Mouse (Mus musculus): ENCODE data around the gene Ifitm2. TPM values are rescaled to one million over a fixed set of nuclear protein-coding genes. Genes with fewer than 3 reads are reported as not detected.
"Not testable (repeated sequence)": the region's sequence is repeated elsewhere in the genome, so short reads cannot be mapped to it uniquely, and the experiment has no call there.

The Ifitm2 gene
- total and polyA plus RNA-seq, 2 experiments from 2014 or later, result 82.4 to 281 TPM

DNA sequence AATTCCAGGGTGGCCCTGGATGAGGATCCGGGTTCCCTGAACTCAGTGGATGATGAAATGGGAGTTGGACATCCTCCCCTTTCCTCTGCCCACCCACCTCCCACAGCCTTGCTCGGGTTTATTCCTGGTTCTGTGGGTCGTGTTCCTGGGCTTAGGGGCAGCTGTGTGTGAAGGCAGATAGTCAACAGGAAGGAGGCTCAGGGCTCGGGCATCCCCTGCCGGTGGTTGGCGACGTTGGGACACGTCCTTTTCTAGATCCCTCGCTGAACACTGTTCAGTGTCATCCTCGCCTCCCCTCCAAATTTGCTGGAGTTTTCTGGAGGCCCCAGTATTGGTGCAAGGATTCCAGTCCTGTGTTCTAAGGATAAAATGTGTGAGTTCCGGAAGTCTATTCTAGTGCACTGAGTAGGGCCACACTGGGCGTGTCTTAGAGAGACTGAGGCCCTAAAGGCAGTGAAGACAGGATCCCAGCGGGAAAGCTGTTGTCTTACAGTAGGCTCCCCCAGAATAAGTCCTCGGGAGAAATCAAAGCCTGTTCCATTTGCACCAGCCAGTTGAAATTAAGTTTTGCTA is 35.4 kb upstream of the Ifitm2 start:
- Histone ChIP-seq H3K27ac (no peak overlapping the region), H3K4me2 (ENCODE audit: low read depth, low read length) (no peak overlapping the region), H3K4me3 (ENCODE audit: low read length) (no peak overlapping the region), H3K9me3 (ENCODE audit: low read length) (no peaks in the 10 kb centered on the region), H3K4me1 (ENCODE audit: insufficient read depth, low read length) (no peaks in the 10 kb centered on the region), H3K27me3 (ENCODE audit: insufficient read depth, low read length) (no peaks in the 10 kb centered on the region), H3K9ac (replicated peaks; ENCODE audit: low read length) (no peak overlapping the region), H3K36me3 (ENCODE audit: insufficient read depth, low read length) (no peaks in the 10 kb centered on the region)
- no peak for ATAC-seq
- WGBS, result 89% methylated on average over 13 of the region's 14 CpGs
- TF ChIP-seq CTCF (IDR thresholded peaks at IDR 0.05; ENCODE audit: low read depth), result no peak
- no peak for DNase-seq (ENCODE audit: low spot score)

DNA sequence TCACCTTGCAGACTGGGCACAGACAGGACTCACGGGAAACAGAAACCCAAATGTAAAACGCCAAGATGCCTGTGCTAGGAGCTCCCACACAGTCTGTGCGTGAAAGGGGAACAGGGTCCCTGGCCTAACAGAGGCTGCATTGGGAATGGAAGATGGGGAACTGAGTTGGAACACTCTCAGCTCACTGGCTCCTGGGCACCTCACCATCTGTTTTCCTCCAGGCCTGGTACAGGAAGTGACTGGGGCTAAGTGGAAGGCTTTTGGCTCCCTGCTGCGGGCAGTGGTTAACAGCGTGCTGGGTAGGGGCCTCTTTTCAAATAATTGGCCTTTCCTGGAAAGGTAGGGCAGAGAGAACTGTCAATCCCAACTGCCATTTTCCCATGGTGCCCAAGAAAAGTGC is 34.8 kb upstream of the Ifitm2 start:
- no peak for TF ChIP-seq CTCF (IDR thresholded peaks at IDR 0.05; ENCODE audit: low read depth)
- DNase-seq (ENCODE audit: low spot score) (no peak), ATAC-seq (no peak)
- Histone ChIP-seq H3K4me3 (ENCODE audit: low read length) (no peak overlapping the region), H3K27ac (no peak overlapping the region), H3K27me3 (ENCODE audit: insufficient read depth, low read length) (no peaks in the 10 kb centered on the region), H3K4me2 (ENCODE audit: low read depth, low read length) (no peak overlapping the region), H3K4me1 (ENCODE audit: insufficient read depth, low read length) (no peaks in the 10 kb centered on the region), H3K36me3 (ENCODE audit: insufficient read depth, low read length) (no peaks in the 10 kb centered on the region), H3K9ac (replicated peaks; ENCODE audit: low read length) (no peak overlapping the region), H3K9me3 (ENCODE audit: low read length) (no peaks in the 10 kb centered on the region)
- WGBS, result 65% methylated on average over 5 of the region's 5 CpGs

DNA sequence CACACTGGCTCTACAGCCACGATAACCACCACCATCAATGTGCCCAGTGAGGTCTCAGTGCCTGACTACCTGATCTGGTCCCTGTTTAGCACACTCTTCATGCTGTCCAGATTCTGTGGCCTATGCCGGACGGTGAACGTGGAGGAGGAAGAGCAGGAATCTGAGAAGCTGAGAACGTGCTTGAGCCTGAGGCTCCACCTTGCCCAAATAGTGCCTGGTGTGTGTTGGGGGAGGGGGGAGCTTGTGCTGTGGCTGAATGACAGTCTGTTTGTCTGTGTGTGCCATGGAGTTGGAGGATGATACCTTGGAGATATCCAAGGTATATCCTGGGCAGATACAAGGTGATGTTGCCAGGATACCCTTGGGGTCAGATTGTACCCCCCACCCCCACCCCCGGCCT is 34.4 kb upstream of the Ifitm2 start:
- H3K9me3 ChIP-seq (ENCODE audit: low read length), result no peaks in the 10 kb centered on the region
- TF ChIP-seq CTCF (IDR thresholded peaks at IDR 0.05; ENCODE audit: low read depth), result no peak
- H3K27me3 ChIP-seq (ENCODE audit: insufficient read depth, low read length), result no peaks in the 10 kb centered on the region
- no peak overlapping the region for H3K27ac ChIP-seq
- H3K4me2 ChIP-seq (ENCODE audit: low read depth, low read length), result no peak overlapping the region
- ATAC-seq (no peak), DNase-seq (ENCODE audit: low spot score) (no peak)
- no peak overlapping the region for H3K9ac ChIP-seq (replicated peaks; ENCODE audit: low read length)
- H3K4me3 ChIP-seq (ENCODE audit: low read length), result no peak overlapping the region
- 81% methylated on average over 6 of the region's 6 CpGs for WGBS
- no peaks in the 10 kb centered on the region for H3K36me3 ChIP-seq (ENCODE audit: insufficient read depth, low read length)
- H3K4me1 ChIP-seq (ENCODE audit: insufficient read depth, low read length), result no peaks in the 10 kb centered on the region

DNA sequence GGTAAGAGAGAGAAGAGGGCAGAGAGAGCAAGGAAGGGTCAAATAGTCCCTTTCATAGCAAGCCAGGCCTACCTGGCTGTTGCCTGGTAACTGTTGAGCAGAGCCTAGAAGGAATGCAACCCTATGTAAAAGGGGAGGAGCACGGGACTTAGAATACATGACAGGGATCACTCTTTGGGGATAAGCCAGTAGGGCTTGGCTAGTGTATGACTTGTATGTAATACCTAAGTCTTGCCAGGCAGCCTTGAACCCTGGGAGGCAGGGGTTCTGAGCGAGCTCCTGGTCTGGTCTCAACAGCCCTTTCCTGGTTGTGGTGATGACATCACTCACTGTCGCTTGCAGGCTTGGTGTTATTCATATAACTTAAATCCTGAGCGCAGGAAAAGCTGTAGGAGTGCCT is 33.2 kb upstream of the Ifitm2 start:
- Histone ChIP-seq H3K27ac (no peak overlapping the region), H3K9ac (replicated peaks; ENCODE audit: low read length) (no peak overlapping the region), H3K4me1 (ENCODE audit: insufficient read depth, low read length) (no peaks in the 10 kb centered on the region), H3K4me3 (ENCODE audit: low read length) (no peak overlapping the region), H3K36me3 (ENCODE audit: insufficient read depth, low read length) (no peaks in the 10 kb centered on the region), H3K4me2 (ENCODE audit: low read depth, low read length) (no peak overlapping the region), H3K9me3 (ENCODE audit: low read length) (no peaks in the 10 kb centered on the region), H3K27me3 (ENCODE audit: insufficient read depth, low read length) (no peaks in the 10 kb centered on the region)
- ATAC-seq (no peak), DNase-seq (ENCODE audit: low spot score) (no peak)
- WGBS, result 80% methylated on average over 4 of the region's 4 CpGs
- TF ChIP-seq CTCF (IDR thresholded peaks at IDR 0.05; ENCODE audit: low read depth), result no peak

DNA sequence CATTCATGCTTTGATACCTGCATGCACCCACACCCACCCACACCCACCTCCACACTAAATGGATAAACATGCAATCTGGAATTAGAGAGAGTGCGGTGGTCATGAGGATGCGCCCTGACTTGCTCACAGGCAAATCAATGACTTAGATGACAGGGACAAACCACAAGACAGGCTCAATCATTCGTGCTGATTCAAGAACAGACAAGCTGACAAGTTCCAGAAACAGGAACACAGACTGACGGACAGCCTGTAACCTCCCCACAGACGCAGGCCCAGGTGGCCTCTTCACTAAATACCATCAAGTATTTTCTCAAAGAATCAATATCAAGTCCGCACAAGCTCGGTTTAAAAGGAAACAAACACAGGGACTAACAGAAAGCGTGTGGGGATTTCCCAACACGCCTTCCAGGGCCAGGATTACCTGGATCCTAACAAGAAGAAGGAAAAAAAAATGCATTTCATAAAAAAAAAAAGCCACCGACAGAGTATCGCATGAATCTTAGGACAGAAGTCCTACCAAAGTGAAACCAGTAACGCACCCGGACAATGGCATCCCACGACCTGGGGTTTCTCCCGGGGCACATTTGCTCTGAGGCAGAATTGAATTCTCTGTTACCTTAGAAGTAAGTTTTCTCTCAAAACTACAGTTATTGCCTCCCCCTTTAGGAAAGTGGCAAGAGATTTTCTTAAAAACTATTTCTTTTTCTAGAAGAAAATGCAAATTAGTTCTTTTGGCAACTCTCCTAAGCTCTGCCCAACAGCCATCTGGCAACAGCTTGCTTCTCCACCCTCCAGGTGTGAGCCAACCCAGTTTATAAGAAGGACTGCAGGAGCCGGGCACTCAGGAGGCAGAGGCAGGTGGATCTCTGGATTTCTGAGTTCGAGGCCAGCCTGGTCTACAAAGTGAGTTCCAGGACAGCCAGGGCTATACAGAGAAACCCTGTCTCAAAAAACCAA is 31.7 kb upstream of the Ifitm2 start:
- Histone ChIP-seq H3K9me3 (ENCODE audit: low read length) (no peaks in the 10 kb centered on the region), H3K9ac (replicated peaks; ENCODE audit: low read length) (no peak overlapping the region), H3K27ac (no peak overlapping the region), H3K4me2 (ENCODE audit: low read depth, low read length) (no peak overlapping the region), H3K27me3 (ENCODE audit: insufficient read depth, low read length) (no peaks in the 10 kb centered on the region), H3K4me3 (ENCODE audit: low read length) (no peak overlapping the region), H3K36me3 (ENCODE audit: insufficient read depth, low read length) (no peaks in the 10 kb centered on the region), H3K4me1 (ENCODE audit: insufficient read depth, low read length) (no peaks in the 10 kb centered on the region)
- ATAC-seq (no peak), DNase-seq (ENCODE audit: low spot score) (no peak)
- 86% methylated on average over 17 of the region's 17 CpGs for WGBS
- no peak for TF ChIP-seq CTCF (IDR thresholded peaks at IDR 0.05; ENCODE audit: low read depth)

DNA sequence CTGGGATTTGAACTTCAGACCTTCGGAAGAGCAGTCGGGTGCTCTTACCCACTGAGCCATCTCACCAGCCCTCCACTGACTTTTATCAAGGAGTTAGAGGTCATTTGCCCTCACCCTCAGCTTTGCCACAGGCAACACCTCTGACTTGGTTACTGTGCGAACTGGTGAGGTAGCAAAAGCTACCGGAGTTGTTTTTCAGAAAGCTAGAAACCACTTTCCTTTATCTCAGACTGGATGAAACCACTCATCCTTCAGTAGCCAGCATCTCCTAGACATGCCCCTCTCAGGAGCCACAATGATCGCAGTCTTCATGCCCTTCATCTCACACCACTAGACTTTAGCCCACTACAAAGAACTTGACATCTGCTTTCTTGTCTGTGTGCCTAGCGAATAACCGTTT is 27.2 kb upstream of the Ifitm2 start:
- no peak overlapping the region for H3K4me2 ChIP-seq (ENCODE audit: low read depth, low read length)
- no peak for TF ChIP-seq CTCF (IDR thresholded peaks at IDR 0.05; ENCODE audit: low read depth)
- H3K9ac ChIP-seq (replicated peaks; ENCODE audit: low read length), result no peak overlapping the region
- no peak for DNase-seq (ENCODE audit: low spot score)
- H3K9me3 ChIP-seq (ENCODE audit: low read length), result no peaks in the 10 kb centered on the region
- WGBS, result 89% methylated on average over 7 of the region's 7 CpGs
- no peaks in the 10 kb centered on the region for H3K27me3 ChIP-seq (ENCODE audit: insufficient read depth, low read length)
- H3K4me3 ChIP-seq (ENCODE audit: low read length), result no peak overlapping the region
- ATAC-seq, result no peak
- H3K27ac ChIP-seq, result no peak overlapping the region
- no peaks in the 10 kb centered on the region for H3K36me3 ChIP-seq (ENCODE audit: insufficient read depth, low read length)
- no peaks in the 10 kb centered on the region for H3K4me1 ChIP-seq (ENCODE audit: insufficient read depth, low read length)

DNA sequence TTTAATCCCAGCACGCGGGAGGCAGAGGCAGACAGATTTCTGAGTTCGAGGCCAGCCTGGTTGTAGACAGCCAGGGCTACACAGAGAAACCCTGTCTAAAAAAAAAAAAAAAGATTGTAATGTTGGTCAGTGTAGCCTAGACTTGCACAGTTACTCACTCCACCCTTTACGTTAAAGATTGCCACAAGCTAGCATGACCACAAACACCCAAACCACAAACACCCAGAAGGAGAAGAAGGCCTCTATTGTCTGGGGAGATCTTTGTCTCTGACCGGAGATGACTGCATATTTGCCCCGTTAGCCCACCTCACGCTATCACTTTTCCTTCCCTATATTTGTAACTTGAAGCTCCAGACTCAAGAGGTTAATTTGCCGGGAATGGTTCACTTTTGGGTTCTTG is 25.9 kb upstream of the Ifitm2 start:
- Histone ChIP-seq H3K36me3 (ENCODE audit: insufficient read depth, low read length) (no peaks in the 10 kb centered on the region), H3K27me3 (ENCODE audit: insufficient read depth, low read length) (no peaks in the 10 kb centered on the region), H3K9ac (replicated peaks; ENCODE audit: low read length) (no peak overlapping the region), H3K9me3 (ENCODE audit: low read length) (no peaks in the 10 kb centered on the region), H3K4me2 (ENCODE audit: low read depth, low read length) (no peak overlapping the region), H3K4me3 (ENCODE audit: low read length) (no peak overlapping the region), H3K27ac (no peak overlapping the region), H3K4me1 (ENCODE audit: insufficient read depth, low read length) (no peaks in the 10 kb centered on the region)
- 91% methylated on average over 8 of the region's 8 CpGs for WGBS
- no peak for ATAC-seq
- DNase-seq (ENCODE audit: low spot score), result no peak
- no peak for TF ChIP-seq CTCF (IDR thresholded peaks at IDR 0.05; ENCODE audit: low read depth)

DNA sequence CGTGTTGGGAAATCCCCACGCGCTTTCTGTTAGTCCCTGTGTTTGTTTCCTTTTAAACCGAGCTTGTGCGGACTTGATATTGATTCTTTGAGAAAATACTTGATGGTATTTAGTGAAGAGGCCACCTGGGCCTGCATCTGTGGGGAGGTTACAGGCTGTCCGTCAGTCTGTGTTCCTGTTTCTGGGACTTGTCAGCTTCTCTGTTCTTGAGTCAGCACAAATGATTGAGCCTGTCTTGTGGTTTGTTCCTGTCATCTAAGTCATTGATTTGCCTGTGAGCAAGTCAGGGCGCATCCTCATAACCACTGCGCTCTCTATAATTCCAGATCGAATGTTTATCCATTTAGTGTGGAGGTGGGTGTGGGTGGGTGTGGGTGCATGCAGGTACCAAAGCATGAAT is 20.9 kb upstream of the Ifitm2 start:
- WGBS, result 93% methylated on average over 9 of the region's 9 CpGs
- not testable (repeated sequence) for H3K9ac ChIP-seq (replicated peaks; ENCODE audit: low read length)

More for the DNA sequence above, 20.9 kb upstream of the Ifitm2 start:
- H3K36me3 ChIP-seq (ENCODE audit: insufficient read depth, low read length); ATAC-seq; H3K4me3 ChIP-seq (ENCODE audit: low read length); DNase-seq (ENCODE audit: low spot score); H3K4me1 ChIP-seq (ENCODE audit: insufficient read depth, low read length); H3K4me2 ChIP-seq (ENCODE audit: low read depth, low read length); H3K27me3 ChIP-seq (ENCODE audit: insufficient read depth, low read length); H3K27ac ChIP-seq; H3K9me3 ChIP-seq (ENCODE audit: low read length): not testable (repeated sequence)
